ENCODE assay signal across 19 mouse cellular contexts in the genomic region with DNA sequence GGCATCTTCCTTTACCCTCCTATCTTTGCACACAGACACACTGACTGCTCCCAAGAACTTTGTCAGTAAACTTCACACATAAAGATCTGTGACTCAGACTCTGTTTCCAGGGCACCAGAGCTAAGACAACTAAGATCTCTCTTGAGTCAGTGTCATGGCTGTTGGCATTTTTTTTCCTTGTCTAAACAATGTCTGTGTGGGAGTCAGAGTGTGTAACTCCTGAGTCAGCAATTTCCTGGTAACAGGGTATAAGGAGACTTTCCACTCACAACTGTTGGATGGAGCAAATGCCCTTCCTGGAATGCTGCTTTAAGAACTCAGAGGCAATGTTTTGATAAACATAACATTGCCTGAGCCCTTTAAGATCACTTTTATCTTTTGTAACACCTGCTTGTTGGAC. TPM values are rescaled to one million over a fixed set of nuclear protein-coding genes. Genes with fewer than 3 reads are reported as not detected.
"Had no signal": no experiment of that assay in that cellular context is flagged by ENCODE, and none has a peak within 500 bp of the region (broad histone marks: within the 10 kb centered on the region; RNA-seq: fewer than 3 reads in every experiment).

No protein-coding gene starts in this region.

- H3K9ac ChIP-seq: liver, embryonic 14.5 days; lung, embryonic 14.5 days; neural tube, embryonic 12.5 days had no signal

- H3K4me1 ChIP-seq: megakaryocyte, embryonic 14.5 days; neural tube, embryonic 12.5 days had no signal

- H3K9me3 ChIP-seq: neural tube, embryonic 12.5 days had no signal

- H3K36me3 ChIP-seq: neural tube, embryonic 12.5 days had no signal

- H3K27ac ChIP-seq: liver, embryonic 14.5 days; macrophage; neural tube, embryonic 12.5 days had no signal

- ATAC-seq: midbrain, embryonic 16.5 days had no signal

- H3K27me3 ChIP-seq: megakaryocyte, embryonic 14.5 days; neural tube, embryonic 12.5 days had no signal

- H3K4me2 ChIP-seq: lung, embryonic 14.5 days; midbrain, embryonic 11.5 days; neural tube, embryonic 12.5 days had no signal

- DNase-seq: lung, adult 18-20 months; lung, embryonic 14.5 days; lung, postnatal 10 days; lung, postnatal 36 days; midbrain, embryonic 14.5 days; right cerebral cortex, postnatal 25 days; right cerebral cortex, postnatal 4 days; spleen, adult 18-20 months; thymus, adult 18-20 months; thymus, postnatal 14 days; thymus, postnatal 4 days had no signal

- H3K4me3 ChIP-seq: megakaryocyte, embryonic 14.5 days; neural tube, embryonic 12.5 days had no signal

RNA-seq across cellular contexts. Expression of a gene that starts 37.0 kb away (rescaled TPM):
- total RNA-seq: neutrophil, adult 5-6 weeks had no signal
- polyA plus RNA-seq: macrophage; small intestine, adult 2 months had no signal
